Mouse (Mus musculus) liver, adult 2 months (tissue): ENCODE measurements around the gene Dlg2.

Source experiments
- CTCF ChIP-seq: fragments of 200-500 bp; IDR thresholded peaks from 2 replicates; pipeline ENCODE4 v1.5.1; 2011; ENCODE audit warnings: low read depth, low read length, control low read depth
- POLR2A ChIP-seq: fragments of 200-500 bp; IDR thresholded peaks from 2 replicates; pipeline ENCODE4 v1.6.1; 2011; ENCODE audit warnings: low read length, control low read depth; ENCODE audit not compliant: insufficient read depth; ENCODE audit errors: extremely low read depth

DNA sequence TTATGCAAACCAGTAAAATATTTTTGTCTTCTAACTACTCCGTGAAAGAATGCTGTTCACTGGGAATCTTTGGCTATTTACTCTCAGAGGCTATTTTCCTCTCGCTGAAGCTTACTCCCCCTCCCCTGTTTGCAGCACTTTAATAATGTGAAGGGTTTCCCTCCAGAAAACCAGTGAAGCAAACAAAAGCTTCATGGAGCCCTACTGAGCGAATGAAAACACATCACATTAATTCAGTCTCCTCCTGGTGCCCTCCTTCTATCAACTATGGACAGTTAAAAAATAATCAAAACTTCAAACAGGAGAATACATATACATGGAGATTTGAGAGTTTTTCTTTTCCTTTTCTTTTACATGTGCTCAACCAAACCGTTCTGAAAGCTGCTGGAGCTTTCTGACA, 1330.2 kb downstream of the Dlg2 start:
- TF ChIP-seq POLR2A: no peak
- TF ChIP-seq CTCF: no peak
